Mouse (Mus musculus) heart, postnatal 4 days (tissue): ENCODE results near the gene Stpg3. TPM values are rescaled to one million over a fixed set of nuclear protein-coding genes. Genes with fewer than 3 reads are reported as not detected.

Source experiments
- DNase-seq: peaks from one replicate; pipeline ENCODE4 v3.0.0; 2021
- total RNA-seq, 2 experiments: library from RNA; stranded (reverse); gene quantifications; 2 replicates each; pipeline ENCODE4 v1.2.3; 2021

Gene Stpg3
- total RNA-seq, 2 experiments from 2014 or later = not detected

GRCm38 (mm10) chr2:25234551-25235220 is 20.2 kb upstream of the Stpg3 start:
- DNase-seq = no peak

GRCm38 (mm10) chr2:25234050-25234449 is 19.6 kb upstream of the Stpg3 start, which contains the start of gene Slc34a3:
TSS of gene Slc34a3 (minus strand) at chr2:25234364.
- DNase-seq = no peak

GRCm38 (mm10) chr2:25233421-25233820 is 19.0 kb upstream of the Stpg3 start:
- no peak for DNase-seq

- no peak for DNase-seq
Observed at GRCm38 (mm10) chr2:25231038-25231437, 16.6 kb upstream of the Stpg3 start.

- no peak for DNase-seq
Observed at GRCm38 (mm10) chr2:25230581-25230980, 16.1 kb upstream of the Stpg3 start.

- DNase-seq = no peak
Observed at GRCm38 (mm10) chr2:25229582-25229981, 15.1 kb upstream of the Stpg3 start.

GRCm38 (mm10) chr2:25228995-25229530 is 14.6 kb upstream of the Stpg3 start:
- DNase-seq = no peak

- peak; percentile 89 for DNase-seq
Observed at GRCm38 (mm10) chr2:25228431-25228889, 14.0 kb upstream of the Stpg3 start.

- DNase-seq = no peak
Observed at GRCm38 (mm10) chr2:25227406-25227805, 13.0 kb upstream of the Stpg3 start.

- no peak for DNase-seq
Observed at GRCm38 (mm10) chr2:25226864-25227263, 12.4 kb upstream of the Stpg3 start.

GRCm38 (mm10) chr2:25225811-25226379 is 11.5 kb upstream of the Stpg3 start:
- no peak for DNase-seq

- peak; percentile 98 for DNase-seq
Observed at GRCm38 (mm10) chr2:25224766-25225752, 10.6 kb upstream of the Stpg3 start.

GRCm38 (mm10) chr2:25224492-25224765 is 10.0 kb upstream of the Stpg3 start, which contains the start of gene Tubb4b:
TSS of gene Tubb4b (minus strand) at chr2:25224702.
- DNase-seq = no peak

- DNase-seq = peak; percentile 88
Observed at GRCm38 (mm10) chr2:25223681-25224491, 9.4 kb upstream of the Stpg3 start.

GRCm38 (mm10) chr2:25221331-25221772 is 6.9 kb upstream of the Stpg3 start:
- DNase-seq = no peak

- DNase-seq = no peak
Observed at GRCm38 (mm10) chr2:25218445-25218844, 4.0 kb upstream of the Stpg3 start, which contains the start of gene Fam166a. TSS of gene Fam166a (plus strand) at chr2:25218745.

GRCm38 (mm10) chr2:25217666-25218065 is 3.2 kb upstream of the Stpg3 start:
- no peak for DNase-seq

- no peak for DNase-seq
Observed at GRCm38 (mm10) chr2:25213266-25213865, 1.1 kb downstream of the Stpg3 start.

GRCm38 (mm10) chr2:25211121-25211670 is 3.2 kb downstream of the Stpg3 start, which contains the start of gene Nelfb:
TSS of gene Nelfb (minus strand) at chr2:25211489.
- peak; percentile 94 for DNase-seq

- no peak for DNase-seq
Observed at GRCm38 (mm10) chr2:25210686-25211085, 3.8 kb downstream of the Stpg3 start.

GRCm38 (mm10) chr2:25207593-25207992 is 6.8 kb downstream of the Stpg3 start:
- DNase-seq = no peak
